Mouse (Mus musculus): Measurements from ENCODE around the gene Rft1.

DNA sequence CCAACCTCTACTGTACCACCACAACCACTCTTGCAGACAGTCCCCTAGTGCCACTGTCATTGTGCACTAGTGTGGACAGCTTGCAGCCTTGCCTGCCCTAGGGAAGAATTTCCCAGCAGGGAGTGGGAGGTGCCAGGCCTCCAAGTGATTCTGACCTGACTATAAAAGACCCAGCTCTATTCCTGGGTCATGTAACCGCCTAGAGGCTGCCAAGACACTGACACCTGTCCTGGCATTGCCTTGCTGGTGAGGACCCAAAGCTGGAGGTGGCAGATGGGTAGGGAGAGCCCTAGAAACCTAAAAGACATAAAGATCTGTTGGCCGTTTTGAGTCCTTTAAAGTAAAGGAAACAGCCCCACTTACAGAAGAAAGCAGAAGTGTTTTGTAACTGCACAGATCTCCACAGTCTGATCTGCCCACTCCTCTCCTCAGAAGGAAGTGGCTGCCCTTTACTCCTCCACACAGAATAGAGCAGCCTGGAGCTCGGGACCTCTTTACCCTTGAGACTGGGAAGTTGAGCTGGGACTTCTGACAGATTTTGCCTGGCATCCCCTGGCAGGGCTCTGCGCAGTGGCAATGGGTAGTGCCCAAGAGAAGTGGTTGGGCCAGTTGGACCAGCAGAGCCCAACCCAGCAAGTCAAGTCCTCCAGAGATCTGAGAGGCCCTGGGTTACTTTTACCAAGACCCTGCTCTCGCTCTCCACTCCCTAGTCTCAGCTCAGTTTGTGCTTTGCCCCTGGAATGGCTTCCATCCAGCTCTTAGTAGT, 23.2 kb upstream of the Rft1 start:
- TF ChIP-seq CTCF (IDR thresholded peaks at IDR 0.05; ENCODE audit: low read depth), result no peak
- TF ChIP-seq EP300 (IDR thresholded peaks at IDR 0.05; ENCODE audit: low read depth), result no peak
